Mouse (Mus musculus) CH12.LX (cell line): Measurements from ENCODE around the gene Pbxip1. TPM values are rescaled to one million over a fixed set of nuclear protein-coding genes. Genes with fewer than 3 reads are reported as not detected.

ENCODE experiments used
- DNase-seq: peaks from one replicate; pipeline ENCODE4 v3.0.0-alpha.2; 2013; ENCODE audit errors: extremely low read depth
- H3K27ac ChIP-seq: 2 replicates; pipeline ENCODE4 v1.5.1; 2012; ENCODE audit warnings: low read depth, mild to moderate bottlenecking, control low read depth, moderate library complexity; ENCODE audit not compliant: insufficient read depth
- H3K27me3 ChIP-seq: replicated peaks from 2 replicates; pipeline ENCODE3; 2012; ENCODE audit warnings: inconsistent platforms
- H3K36me3 ChIP-seq, 2 experiments: replicated peaks in 1 of 2; 2 replicates each; pipeline versions ENCODE3 to v1.6.1; 2012; ENCODE audit warnings: inconsistent platforms in 1 of 2, low read length in 1 of 2, mild to moderate bottlenecking in 1 of 2, mixed read lengths in 1 of 2, moderate library complexity in 1 of 2; ENCODE audit not compliant: control insufficient read depth in 1 of 2, insufficient read depth in 1 of 2
- H3K4me1 ChIP-seq, 2 experiments: 2 replicates each; pipeline ENCODE4 v1.6.1; 2012; ENCODE audit warnings: inconsistent platforms in 1 of 2, moderate library complexity in 1 of 2; ENCODE audit not compliant: insufficient read depth in 2 of 2, control insufficient read depth in 1 of 2
- H3K4me2 ChIP-seq: 2 replicates; pipeline ENCODE4 v1.6.1; 2012; ENCODE audit warnings: low read depth, mild to moderate bottlenecking, control low read depth; ENCODE audit not compliant: poor library complexity, insufficient read depth, severe bottlenecking
- H3K4me3 ChIP-seq, 3 experiments: fragments of 150-350 bp in 1 of 3; sonication (generic) in 1 of 3; replicated peaks in 1 of 3; 2 replicates each; pipeline versions ENCODE3 to v1.5.1; 2011 to 2012; ENCODE audit warnings: low read depth in 2 of 3, low read length in 2 of 3, mild to moderate bottlenecking in 2 of 3, moderate library complexity in 2 of 3, control low read depth in 1 of 3, improper control_type of control experiment in 1 of 3, inconsistent platforms in 1 of 3, mixed read lengths in 1 of 3; ENCODE audit not compliant: poor library complexity in 1 of 3
- H3K79me2 ChIP-seq: replicated peaks from 2 replicates; pipeline ENCODE4 v1.6.1; 2012; ENCODE audit warnings: mild to moderate bottlenecking, moderate library complexity; ENCODE audit not compliant: control insufficient read depth, poor library complexity, insufficient read depth, severe bottlenecking; ENCODE audit errors: extremely low read depth
- H3K9ac ChIP-seq: 2 replicates; pipeline ENCODE4 v1.6.1; 2012; ENCODE audit warnings: low read depth, mild to moderate bottlenecking, control low read depth, moderate library complexity; ENCODE audit not compliant: insufficient read depth
- H3K9me3 ChIP-seq: replicated peaks from 2 replicates; pipeline ENCODE3; 2012; ENCODE audit warnings: low read length, inconsistent platforms, mixed read lengths
- CHD1 ChIP-seq: IDR thresholded peaks from 2 replicates; pipeline ENCODE4 v1.6.1; 2012; ENCODE audit warnings: low read depth, low read length, improper control_type of control experiment, inconsistent platforms
- CHD2 ChIP-seq: IDR thresholded peaks from 2 replicates; pipeline ENCODE4 v1.6.1; 2011; ENCODE audit warnings: low read length, improper control_type of control experiment
- CTCF ChIP-seq, 2 experiments: IDR thresholded peaks in 1 of 2; conservative IDR thresholded peaks in 1 of 2; 2 replicates each; pipeline ENCODE4 v1.5.1; 2011 to 2012; ENCODE audit warnings: low read depth in 2 of 2, low read length in 2 of 2, improper control_type of control experiment in 1 of 2, inconsistent platforms in 1 of 2, mild to moderate bottlenecking in 1 of 2, moderate library complexity in 1 of 2
- ELF1 ChIP-seq: IDR thresholded peaks from 2 replicates; pipeline ENCODE4 v1.6.1; 2014; ENCODE audit warnings: low read depth, mild to moderate bottlenecking, inconsistent platforms, low read length, improper control_type of control experiment
- ETS1 ChIP-seq: conservative IDR thresholded peaks from 2 replicates; pipeline ENCODE4 v1.6.1; 2012; ENCODE audit warnings: low read depth, mild to moderate bottlenecking, inconsistent platforms, low read length, improper control_type of control experiment, moderate library complexity
- GABPA ChIP-seq: IDR thresholded peaks from 2 replicates; pipeline ENCODE4 v1.6.1; 2012; ENCODE audit warnings: low read depth, low read length, improper control_type of control experiment, inconsistent platforms; ENCODE audit not compliant: insufficient replicate concordance
- IRF4 ChIP-seq: IDR thresholded peaks from 2 replicates; pipeline ENCODE4 v1.6.1; 2014; ENCODE audit warnings: low read depth, mild to moderate bottlenecking, inconsistent platforms, low read length, improper control_type of control experiment
- KAT2A ChIP-seq: IDR thresholded peaks from 2 replicates; pipeline ENCODE4 v1.6.1; 2012; ENCODE audit warnings: low read length, improper control_type of control experiment, inconsistent platforms; ENCODE audit not compliant: insufficient replicate concordance
- MAFK ChIP-seq: IDR thresholded peaks from 2 replicates; pipeline ENCODE4 v1.6.1; 2011; ENCODE audit warnings: low read length, improper control_type of control experiment; ENCODE audit not compliant: insufficient replicate concordance
- MAX ChIP-seq: IDR thresholded peaks from 2 replicates; pipeline ENCODE4 v1.6.1; 2011; ENCODE audit warnings: low read length, improper control_type of control experiment
- MEF2A ChIP-seq: IDR thresholded peaks from 2 replicates; pipeline ENCODE4 v1.6.1; 2014; ENCODE audit warnings: low read depth, mild to moderate bottlenecking, inconsistent platforms, low read length, improper control_type of control experiment, borderline replicate concordance
- MXI1 ChIP-seq: IDR thresholded peaks from 2 replicates; pipeline ENCODE4 v1.6.1; 2011; ENCODE audit warnings: mild to moderate bottlenecking, low read depth, low read length, improper control_type of control experiment
- MYC ChIP-seq: IDR thresholded peaks from 2 replicates; pipeline ENCODE4 v1.6.1; 2011; ENCODE audit warnings: low read depth, mild to moderate bottlenecking, improper control_type of control experiment, low read length
- NELFE ChIP-seq: IDR thresholded peaks from 2 replicates; pipeline ENCODE4 v1.6.1; 2011; ENCODE audit warnings: low read depth, low read length, improper control_type of control experiment
- PAX5 ChIP-seq: IDR thresholded peaks from 2 replicates; pipeline ENCODE4 v1.6.1; 2012; ENCODE audit warnings: low read length, inconsistent platforms, mixed read lengths
- POLR2A ChIP-seq: IDR thresholded peaks from 2 replicates; pipeline ENCODE4 v1.6.1; 2011; ENCODE audit warnings: low read depth, mild to moderate bottlenecking, improper control_type of control experiment, low read length
- POLR2AphosphoS2 ChIP-seq: IDR thresholded peaks from 2 replicates; pipeline ENCODE4 v1.6.1; 2011; ENCODE audit warnings: low read depth, low read length, improper control_type of control experiment
- RCOR1 ChIP-seq: conservative IDR thresholded peaks from 2 replicates; pipeline ENCODE4 v1.6.1; 2012; ENCODE audit warnings: low read depth, mild to moderate bottlenecking, inconsistent platforms, low read length, improper control_type of control experiment
- TBP ChIP-seq: conservative IDR thresholded peaks from 2 replicates; pipeline ENCODE4 v1.6.1; 2011; ENCODE audit warnings: low read depth, low read length, improper control_type of control experiment
- TCF12 ChIP-seq: IDR thresholded peaks from 2 replicates; pipeline ENCODE4 v1.6.1; 2014; ENCODE audit warnings: low read depth, mild to moderate bottlenecking, inconsistent platforms, low read length, improper control_type of control experiment
- USF1 ChIP-seq: IDR thresholded peaks from 2 replicates; pipeline ENCODE4 v1.6.1; 2014; ENCODE audit warnings: low read depth, mild to moderate bottlenecking, inconsistent platforms, low read length, improper control_type of control experiment
- ZC3H11A ChIP-seq: IDR thresholded peaks from 2 replicates; pipeline ENCODE4 v1.6.1; 2012; ENCODE audit warnings: low read depth, mild to moderate bottlenecking, inconsistent platforms, low read length, improper control_type of control experiment
- ZKSCAN1 ChIP-seq: IDR thresholded peaks from 2 replicates; pipeline ENCODE4 v1.6.1; 2012; ENCODE audit warnings: low read depth, inconsistent platforms, low read length, improper control_type of control experiment, borderline replicate concordance
- ZMIZ1 ChIP-seq: IDR thresholded peaks from 2 replicates; pipeline ENCODE4 v1.6.1; 2012; ENCODE audit warnings: low read depth, mild to moderate bottlenecking, inconsistent platforms, low read length, improper control_type of control experiment
- ZNF384 ChIP-seq: IDR thresholded peaks from 2 replicates; pipeline ENCODE4 v1.6.1; 2012; ENCODE audit warnings: low read depth, low read length, improper control_type of control experiment, inconsistent platforms
- dilution Hi-C: fragments of 300-500 bp; cut with MboI; formaldehyde crosslinking; loops from 2 replicates; pipeline ENCODE4 v1.14.3; 2020; ENCODE audit warnings: low sequenced_read_pairs; ENCODE audit not compliant: extremely low pct_unique_long_range_greater_than_20kb, extremely low pct_ligation_motif_present
- in situ Hi-C: fragments of 300-500 bp; cut with MboI; formaldehyde crosslinking; loops from 3 replicates; pipeline ENCODE4 v1.14.3; 2019; ENCODE audit warnings: low sequenced_read_pairs, low pct_ligation_motif_present, low pct_unique_long_range_greater_than_20kb, mixed read lengths
- polyA plus RNA-seq: library from polyadenylated mRNA; unstranded; fragments of >175 nt; gene quantifications from 2 replicates; pipeline ENCODE4 v1.2.1, GENCODE M21; 2012; ENCODE audit warnings: low read depth; ENCODE audit not compliant: insufficient read length
- total RNA-seq, 2 experiments: library from RNA; depleted of rRNA; stranded (reverse); fragments of 300-350 nt in 1 of 2; fragments of >200 nt in 1 of 2; gene quantifications; 2 replicates each; pipeline ENCODE4 v1.2.3; 2012 to 2014

Gene Pbxip1
- total and polyA plus RNA-seq, 3 experiments, result 14.1 to 18.4 (median 17.6) TPM

GRCm38 (mm10) chr3:89484766-89485524 is 48.4 kb downstream of the Pbxip1 start (continued):
- peak; percentile 84 for TF ChIP-seq ZC3H11A
- TF ChIP-seq MEF2A, result peak; percentile 20; the same call in 1 of the 2 replicates
- TF ChIP-seq POLR2AphosphoS2, result no peak
- no peak for TF ChIP-seq TBP

GRCm38 (mm10) chr3:89486111-89486510 is 49.6 kb downstream of the Pbxip1 start:
- Histone ChIP-seq H3K4me1 (peaks cover 19 to 32% of the 10 kb centered on the region in 2 experiments), H3K27me3 (peaks cover 8% of the 10 kb centered on the region), H3K79me2 (no peaks in the 10 kb centered on the region), H3K27ac (no peak overlapping the region), H3K9me3 (no peaks in the 10 kb centered on the region), H3K4me3 (no peak overlapping the region)
- dilution Hi-C loops, result no loop called here
- DNase-seq, result no peak
- TF ChIP-seq MEF2A (no peak), ELF1 (no peak), IRF4 (no peak), PAX5 (no peak), CHD1 (no peak), ZNF384 (no peak), NELFE (no peak), TBP (no peak), TCF12 (no peak)
- TF ChIP-seq, all 38 proteins: peak for 0
- Histone ChIP-seq H3K4me2 (no peak overlapping the region), H3K36me3 (no peaks in the 10 kb centered on the region), H3K9ac (no peak overlapping the region)
- in situ Hi-C loops, result loop anchor here (5.0 kb wide), 1 partner anchor 139 kb away; the partner anchor contains the start of gene Adam15

DNA sequence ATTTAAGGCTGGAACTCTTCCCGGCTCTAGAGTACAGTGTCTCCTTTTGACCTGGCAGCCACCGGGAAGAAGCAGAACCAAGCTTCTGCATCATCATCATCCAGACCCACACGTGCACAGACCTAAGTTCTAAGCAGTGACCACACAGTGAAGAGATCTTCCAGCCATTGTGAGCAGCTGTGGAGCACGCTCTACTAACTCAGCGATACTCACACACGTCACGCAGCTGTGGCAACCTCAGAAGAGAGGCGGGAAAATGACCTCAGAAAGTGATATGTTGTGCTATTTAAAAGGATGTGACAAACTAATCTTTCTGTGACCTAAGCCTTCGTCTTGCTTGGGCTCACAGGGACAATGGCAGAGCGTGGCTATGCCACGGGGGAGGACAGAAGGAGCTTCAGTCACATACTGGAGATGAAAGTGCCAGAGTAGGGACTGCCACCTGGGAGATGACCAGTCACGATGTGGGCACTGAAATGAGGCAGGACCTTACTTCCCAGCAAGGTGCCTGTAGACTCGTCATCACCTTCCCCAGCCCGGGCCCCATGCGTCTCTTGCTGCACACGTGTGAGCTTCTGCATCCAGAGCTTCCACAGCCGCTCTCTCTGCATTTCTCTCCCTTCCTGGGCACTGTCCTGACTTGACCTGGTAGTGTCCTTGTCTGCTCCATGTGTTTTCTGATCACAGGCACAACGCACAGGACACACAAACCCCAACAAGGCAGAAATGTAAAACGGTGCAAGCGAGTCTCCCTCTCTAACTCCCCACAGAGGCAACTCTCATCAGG is 50.6 kb downstream of the Pbxip1 start:
- Histone ChIP-seq H3K36me3 (no peaks in the 10 kb centered on the region), H3K79me2 (no peaks in the 10 kb centered on the region), H3K27ac (no peak overlapping the region), H3K9me3 (no peaks in the 10 kb centered on the region), H3K4me3 (no peak overlapping the region), H3K4me1 (peaks cover 25 to 40% of the 10 kb centered on the region in 2 experiments), H3K9ac (no peak overlapping the region), H3K27me3 (peaks cover 8% of the 10 kb centered on the region), H3K4me2 (peak overlapping the region; percentile 37; the same call in 1 of the 2 replicates)
- in situ Hi-C loops (loop anchor here (5.0 kb wide), 1 partner anchor 140 kb away; the partner anchor contains the start of gene Adam15), dilution Hi-C loops (no loop called here)
- DNase-seq, result peak; percentile 52
- TF ChIP-seq MYC (peak; percentile 48; the same call in 1 of the 2 replicates), KAT2A (no peak), MAX (peak; percentile 68), ZKSCAN1 (no peak), ELF1 (no peak), GABPA (no peak), TCF12 (peak; percentile 49; the same call in 1 of the 2 replicates), CHD2 (no peak), USF1 (no peak), CTCF (conservative IDR thresholded peaks at IDR 0.05 in 1 of 2, IDR thresholded peaks at IDR 0.05 in 1 of 2; ENCODE audit: low read depth in 2 of 2, low read length in 2 of 2) (no peak), PAX5 (no peak), ZMIZ1 (no peak), MEF2A (peak; percentile 37; the same call in 1 of the 2 replicates), POLR2AphosphoS2 (no peak), POLR2A (no peak), MXI1 (peak; percentile 34; the same call in 1 of the 2 replicates), RCOR1 (no peak), ZC3H11A (no peak), ETS1 (peak; percentile 88), MAFK (no peak), TBP (no peak), CHD1 (no peak)
